Mouse (Mus musculus): Measurements from ENCODE around the gene Ppp1r9a. TPM values are rescaled to one million over a fixed set of nuclear protein-coding genes. Genes with fewer than 3 reads are reported as not detected.

Gene Ppp1r9a
- total and polyA plus RNA-seq, 3 experiments = 0.03 TPM; not detected in 2

GRCm38 (mm10) chr6:5110715-5111048 lies 208.0 kb downstream of the Ppp1r9a start:
- no peak overlapping the region for H3K4me3 ChIP-seq (ENCODE audit: control insufficient read depth in 1 of 2, insufficient read depth in 1 of 2, low read depth in 2 of 2, low read length in 2 of 2)
- H3K27ac ChIP-seq (ENCODE audit: control insufficient read depth, low read depth, low read length) = no peak overlapping the region
- peaks cover 2 to 4% of the 10 kb centered on the region in 2 experiments; a peak in 3 of 4 replicates for H3K27me3 ChIP-seq (ENCODE audit: control insufficient read depth in 1 of 2, insufficient read depth in 2 of 2, low read length in 2 of 2)
- no peaks in the 10 kb centered on the region; a peak in 1 of 4 replicates for H3K36me3 ChIP-seq (ENCODE audit: control insufficient read depth in 1 of 2, insufficient read depth in 2 of 2, low read length in 2 of 2)
- no peak for TF ChIP-seq POLR2A (IDR thresholded peaks at IDR 0.05; ENCODE audit: control insufficient read depth in 1 of 2, insufficient read depth in 1 of 2, low read depth in 1 of 2, low read length in 2 of 2, poor library complexity in 1 of 2)
- no peak for TF ChIP-seq POLR2AphosphoS5 (IDR thresholded peaks at IDR 0.05; ENCODE audit: borderline replicate concordance, low read depth, low read length)
- no peak for TF ChIP-seq JUND (IDR thresholded peaks at IDR 0.05; ENCODE audit: low read depth, low read length)
- no peak for TF ChIP-seq NRF1 (IDR thresholded peaks at IDR 0.05; ENCODE audit: insufficient read depth, low read depth, low read length, poor library complexity, severe bottlenecking)
- no peak for TF ChIP-seq RAD21 (IDR thresholded peaks at IDR 0.05; ENCODE audit: low read depth, low read length)
- no peak for TF ChIP-seq E2F4 (IDR thresholded peaks at IDR 0.05; ENCODE audit: borderline replicate concordance, low read depth, low read length)
- no peak for TF ChIP-seq ZC3H11A (IDR thresholded peaks at IDR 0.05; ENCODE audit: low read depth, low read length)
- TF ChIP-seq TCF12 (IDR thresholded peaks at IDR 0.05; ENCODE audit: low read depth, low read length) = no peak
- no peak for TF ChIP-seq ZNF384 (IDR thresholded peaks at IDR 0.05; ENCODE audit: low read depth, low read length)
- TF ChIP-seq GATA1 (IDR thresholded peaks at IDR 0.05; ENCODE audit: low read depth, low read length) = no peak
- no peak for TF ChIP-seq NELFE (IDR thresholded peaks at IDR 0.05; ENCODE audit: low read depth, low read length)
- TF ChIP-seq BHLHE40 (IDR thresholded peaks at IDR 0.05; ENCODE audit: borderline replicate concordance, low read depth, low read length) = no peak
- TF ChIP-seq ETS1 (IDR thresholded peaks at IDR 0.05; ENCODE audit: low read depth, low read length) = no peak
- no peak overlapping the region for H3K9ac ChIP-seq (ENCODE audit: control insufficient read depth, low read depth, low read length, poor library complexity, severe bottlenecking)
- no peaks in the 10 kb centered on the region for H3K79me2 ChIP-seq (ENCODE audit: control insufficient read depth, insufficient read depth, low read length, poor library complexity)
- H3K4me1 ChIP-seq (ENCODE audit: control insufficient read depth in 1 of 2, insufficient read depth in 2 of 2, low read length in 2 of 2) = no peaks in the 10 kb centered on the region
- no peak for DNase-seq (ENCODE audit: low read depth, low spot score)
- H3K9me3 ChIP-seq (replicated peaks; ENCODE audit: insufficient read depth, low read length) = no peaks in the 10 kb centered on the region

DNA sequence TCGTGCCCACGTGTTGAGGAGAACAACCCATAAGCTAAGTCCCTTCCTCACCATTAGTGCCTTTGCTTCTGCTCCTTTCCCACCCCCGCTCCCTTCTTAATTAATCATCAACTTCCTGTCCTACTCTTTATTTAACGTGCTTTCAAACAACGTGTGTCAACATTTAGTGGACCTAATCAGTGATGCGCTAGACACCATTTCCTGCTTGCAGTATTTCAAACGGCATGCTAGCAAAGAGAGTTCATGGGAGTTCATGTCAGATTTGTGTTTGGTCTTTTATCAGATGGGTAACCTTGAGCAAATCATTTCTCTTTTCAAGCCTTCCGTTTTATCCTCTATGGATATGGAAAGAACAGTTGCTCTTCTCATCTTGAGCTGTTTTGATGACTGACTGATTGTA lies 210.4 kb downstream of the Ppp1r9a start:
- Histone ChIP-seq H3K27ac (ENCODE audit: control insufficient read depth, low read depth, low read length) (no peak overlapping the region), H3K27me3 (ENCODE audit: control insufficient read depth in 1 of 2, insufficient read depth in 2 of 2, low read length in 2 of 2) (peaks cover 5 to 8% of the 10 kb centered on the region in 2 experiments; a peak in 3 of 4 replicates), H3K9me3 (replicated peaks; ENCODE audit: insufficient read depth, low read length) (no peaks in the 10 kb centered on the region), H3K4me3 (ENCODE audit: control insufficient read depth in 1 of 2, insufficient read depth in 1 of 2, low read depth in 2 of 2, low read length in 2 of 2) (no peak overlapping the region), H3K4me1 (ENCODE audit: control insufficient read depth in 1 of 2, insufficient read depth in 2 of 2, low read length in 2 of 2) (no peaks in the 10 kb centered on the region), H3K36me3 (ENCODE audit: control insufficient read depth in 1 of 2, insufficient read depth in 2 of 2, low read length in 2 of 2) (no peaks in the 10 kb centered on the region; a peak in 1 of 4 replicates), H3K79me2 (ENCODE audit: control insufficient read depth, insufficient read depth, low read length, poor library complexity) (no peaks in the 10 kb centered on the region), H3K9ac (ENCODE audit: control insufficient read depth, low read depth, low read length, poor library complexity, severe bottlenecking) (no peak overlapping the region)
- no peak for DNase-seq (ENCODE audit: low read depth, low spot score)
- no peak for TF ChIP-seq ZKSCAN1 (IDR thresholded peaks at IDR 0.05; ENCODE audit: low read depth, low read length)
- TF ChIP-seq RCOR1 (IDR thresholded peaks at IDR 0.05; ENCODE audit: low read depth, low read length) = no peak
- no peak for TF ChIP-seq MAX (IDR thresholded peaks at IDR 0.05; ENCODE audit: low read length)
- no peak for TF ChIP-seq KAT2A (conservative IDR thresholded peaks at IDR 0.05; ENCODE audit: low read depth, low read length)
- TF ChIP-seq CTCF (IDR thresholded peaks at IDR 0.05 in 2 of 3, conservative IDR thresholded peaks at IDR 0.05 in 1 of 3; ENCODE audit: control insufficient read depth in 1 of 3, insufficient read depth in 1 of 3, low read depth in 2 of 3, low read length in 3 of 3, poor library complexity in 1 of 3, severe bottlenecking in 1 of 3) = no peak
- TF ChIP-seq NRF1 (IDR thresholded peaks at IDR 0.05; ENCODE audit: insufficient read depth, low read depth, low read length, poor library complexity, severe bottlenecking) = no peak
- no peak for TF ChIP-seq POLR2AphosphoS2 (IDR thresholded peaks at IDR 0.05; ENCODE audit: low read length)
- no peak for TF ChIP-seq USF2 (IDR thresholded peaks at IDR 0.05; ENCODE audit: borderline replicate concordance in 1 of 2, insufficient read depth in 1 of 2, low read depth in 1 of 2, low read length in 2 of 2)
- TF ChIP-seq ELF1 (IDR thresholded peaks at IDR 0.05; ENCODE audit: low read depth, low read length) = no peak
- no peak for TF ChIP-seq ZNF384 (IDR thresholded peaks at IDR 0.05; ENCODE audit: low read depth, low read length)
- no peak for TF ChIP-seq POLR2AphosphoS5 (IDR thresholded peaks at IDR 0.05; ENCODE audit: borderline replicate concordance, low read depth, low read length)
- TF ChIP-seq ETS1 (IDR thresholded peaks at IDR 0.05; ENCODE audit: low read depth, low read length) = no peak
- no peak for TF ChIP-seq MXI1 (IDR thresholded peaks at IDR 0.05; ENCODE audit: low read depth, low read length)
- no peak for TF ChIP-seq SMC3 (IDR thresholded peaks at IDR 0.05; ENCODE audit: low read depth, low read length)
- no peak for TF ChIP-seq UBTF (IDR thresholded peaks at IDR 0.05; ENCODE audit: borderline replicate concordance, insufficient read depth, low read depth, low read length)
- no peak for TF ChIP-seq MEF2A (IDR thresholded peaks at IDR 0.05; ENCODE audit: extremely low read depth, insufficient replicate concordance, low read depth, low read length, poor library complexity, severe bottlenecking)
